ENCODE assay signal across 17 mouse cellular contexts in genomic region chr11:68655524-68655923, GRCm38 (mm10). TPM values are rescaled to one million over a fixed set of nuclear protein-coding genes. Genes with fewer than 3 reads are reported as not detected.
DNase-seq lines count a peak whose midpoint lies in the region; ATAC-seq lines count a peak whose summit lies in the region.
"Had no signal": no experiment of that assay in that cellular context is flagged by ENCODE, and none has a peak within 500 bp of the region (broad histone marks: within the 10 kb centered on the region; RNA-seq: fewer than 3 reads in every experiment).

No protein-coding gene starts in this region.

- H3K9ac ChIP-seq in heart, embryonic 13.5 days: no peak overlapping the region
- no peak overlapping the region for H3K9ac ChIP-seq in heart, embryonic 16.5 days (ENCODE audit: low read length)
- H3K9ac ChIP-seq: forebrain, embryonic 15.5 days; limb, embryonic 12.5 days; neural tube, embryonic 15.5 days had no signal

- H3K4me3 ChIP-seq in heart, embryonic 13.5 days: no peak overlapping the region
- H3K4me3 ChIP-seq in heart, embryonic 16.5 days (ENCODE audit: low read length): no peak overlapping the region
- H3K4me3 ChIP-seq: forebrain, embryonic 15.5 days; hindbrain, embryonic 10.5 days; limb, embryonic 12.5 days; midbrain, embryonic 10.5 days; neural tube, embryonic 15.5 days had no signal

- H3K4me2 ChIP-seq in heart, embryonic 13.5 days: no peak overlapping the region
- H3K4me2 ChIP-seq in heart, embryonic 16.5 days (ENCODE audit: low read depth, low read length): no peak overlapping the region
- H3K4me2 ChIP-seq: forebrain, embryonic 15.5 days; limb, embryonic 12.5 days; neural tube, embryonic 15.5 days had no signal

- no peak for ATAC-seq in heart, embryonic 13.5 days (ENCODE audit: extremely low read depth, insufficient number of reproducible peaks, low FRiP score, low TSS enrichment)
- ATAC-seq in heart, embryonic 16.5 days (replicated peaks; ENCODE audit: extremely low read depth, insufficient read depth, low FRiP score): no peak
- ATAC-seq: forebrain, embryonic 15.5 days had no signal

- 64% methylated on average over 1 of the region's 1 CpGs for WGBS in heart, embryonic 13.5 days
- 73% methylated on average over 1 of the region's 1 CpGs for WGBS in heart, embryonic 16.5 days

- no peaks in the 10 kb centered on the region for H3K36me3 ChIP-seq in heart, embryonic 13.5 days
- no peaks in the 10 kb centered on the region for H3K36me3 ChIP-seq in heart, embryonic 16.5 days (ENCODE audit: control insufficient read depth, insufficient read depth)
- H3K36me3 ChIP-seq: forebrain, embryonic 15.5 days; hindbrain, embryonic 10.5 days; limb, embryonic 12.5 days; midbrain, embryonic 10.5 days; neural tube, embryonic 15.5 days had no signal

- H3K27ac ChIP-seq in heart, embryonic 13.5 days (replicated peaks): peak overlapping the region; percentile 79
- H3K27ac ChIP-seq in heart, embryonic 16.5 days (ENCODE audit: low read length): peak overlapping the region; percentile 57
- H3K27ac ChIP-seq: forebrain, embryonic 15.5 days; hindbrain, embryonic 10.5 days; limb, embryonic 12.5 days; midbrain, embryonic 10.5 days; neural tube, embryonic 15.5 days had no signal

- DNase-seq in heart, postnatal 4 days: no peak
- DNase-seq in layer of hippocampus, adult 9-11 months: peak; percentile 47
- DNase-seq in layer of hippocampus, postnatal 25 days (ENCODE audit: extremely low spot score in 1 of 2, low spot score in 1 of 2): no peak
- DNase-seq in adipocyte (ENCODE audit: low spot score): peak; percentile 35
- no peak for DNase-seq in cerebellum, adult 9-10 months
- DNase-seq: adrenal gland, adult 2 months; cerebellum, postnatal 10 days; kidney, postnatal 4 days; lung, postnatal 10 days; right cerebral cortex, postnatal 4 days had no signal

- H3K4me1 ChIP-seq in heart, embryonic 13.5 days: peaks cover 66% of the 10 kb centered on the region
- H3K4me1 ChIP-seq in heart, embryonic 16.5 days (ENCODE audit: control insufficient read depth, insufficient read depth, low read length): peaks cover 40% of the 10 kb centered on the region
- H3K4me1 ChIP-seq: hindbrain, embryonic 10.5 days had no signal

- no peaks in the 10 kb centered on the region for H3K27me3 ChIP-seq in heart, embryonic 13.5 days (replicated peaks)
- H3K27me3 ChIP-seq in heart, embryonic 16.5 days (ENCODE audit: control insufficient read depth, insufficient read depth, low read length): no peaks in the 10 kb centered on the region
- H3K27me3 ChIP-seq: forebrain, embryonic 15.5 days; limb, embryonic 12.5 days had no signal

- no peaks in the 10 kb centered on the region for H3K9me3 ChIP-seq in heart, embryonic 13.5 days
- no peaks in the 10 kb centered on the region for H3K9me3 ChIP-seq in heart, embryonic 16.5 days (replicated peaks; ENCODE audit: control insufficient read depth, low read length)
- H3K9me3 ChIP-seq: forebrain, embryonic 15.5 days; hindbrain, embryonic 10.5 days; limb, embryonic 12.5 days; midbrain, embryonic 10.5 days; neural tube, embryonic 15.5 days had no signal

RNA-seq across cellular contexts. Expression of gene Myh10, which starts 35.8 kb away (rescaled TPM):
- 124 and 133 TPM in 2 replicates for polyA plus RNA-seq in heart, embryonic 13.5 days (2015; fragmentation: Nextera tagmentation; extraction: Ambion mirVana)
- 100 to 1,000 TPM; 165 to 169 TPM for total RNA-seq in heart, postnatal 4 days (2021)
- total RNA-seq in layer of hippocampus, postnatal 25 days (2021): 100 to 1,000 TPM; 122 to 139 TPM
- 81.1 and 104 TPM in 2 replicates for polyA plus RNA-seq in heart, embryonic 16.5 days (2015; fragmentation: Nextera tagmentation; extraction: Ambion mirVana)

Comparison
In these comparisons a context has a peak if more than half of its experiments do, and no peak if none do; other contexts are left out.
1. DNase-seq: peak in layer of hippocampus, adult 9-11 months (single experiment) and adipocyte (single experiment); none in heart, postnatal 4 days (single experiment), layer of hippocampus, postnatal 25 days (0 of 2) and cerebellum, adult 9-10 months (single experiment).